Mouse (Mus musculus) C2C12 (cell line): ENCODE measurements around the gene Cel.

Experiments
- CEBPB ChIP-seq: IDR thresholded peaks from one replicate; pipeline ENCODE4 v1.6.1; 2011; ENCODE audit warnings: low read depth, mild to moderate bottlenecking, control low read depth, moderate library complexity
- CTCF ChIP-seq: IDR thresholded peaks from one replicate; pipeline ENCODE4 v1.5.1; 2011; ENCODE audit not compliant: control insufficient read depth, insufficient read depth, insufficient read length
- FOSL1 ChIP-seq: IDR thresholded peaks from one replicate; pipeline ENCODE4 v1.8.0; 2011; ENCODE audit warnings: mild to moderate bottlenecking, low read length; ENCODE audit not compliant: poor library complexity, insufficient read depth, severe bottlenecking
- MYOD1 ChIP-seq: IDR thresholded peaks from one replicate; pipeline ENCODE4 v1.6.1; 2011; ENCODE audit warnings: low read depth; ENCODE audit not compliant: control insufficient read depth, insufficient read length
- MYOG ChIP-seq: IDR thresholded peaks from one replicate; pipeline ENCODE4 v1.6.1; 2011; ENCODE audit not compliant: control insufficient read depth, insufficient read length; ENCODE audit errors: extremely low read depth
- USF1 ChIP-seq: IDR thresholded peaks from one replicate; pipeline ENCODE4 v1.6.1; 2011; ENCODE audit warnings: low read depth, mild to moderate bottlenecking, control low read depth, moderate library complexity

DNA sequence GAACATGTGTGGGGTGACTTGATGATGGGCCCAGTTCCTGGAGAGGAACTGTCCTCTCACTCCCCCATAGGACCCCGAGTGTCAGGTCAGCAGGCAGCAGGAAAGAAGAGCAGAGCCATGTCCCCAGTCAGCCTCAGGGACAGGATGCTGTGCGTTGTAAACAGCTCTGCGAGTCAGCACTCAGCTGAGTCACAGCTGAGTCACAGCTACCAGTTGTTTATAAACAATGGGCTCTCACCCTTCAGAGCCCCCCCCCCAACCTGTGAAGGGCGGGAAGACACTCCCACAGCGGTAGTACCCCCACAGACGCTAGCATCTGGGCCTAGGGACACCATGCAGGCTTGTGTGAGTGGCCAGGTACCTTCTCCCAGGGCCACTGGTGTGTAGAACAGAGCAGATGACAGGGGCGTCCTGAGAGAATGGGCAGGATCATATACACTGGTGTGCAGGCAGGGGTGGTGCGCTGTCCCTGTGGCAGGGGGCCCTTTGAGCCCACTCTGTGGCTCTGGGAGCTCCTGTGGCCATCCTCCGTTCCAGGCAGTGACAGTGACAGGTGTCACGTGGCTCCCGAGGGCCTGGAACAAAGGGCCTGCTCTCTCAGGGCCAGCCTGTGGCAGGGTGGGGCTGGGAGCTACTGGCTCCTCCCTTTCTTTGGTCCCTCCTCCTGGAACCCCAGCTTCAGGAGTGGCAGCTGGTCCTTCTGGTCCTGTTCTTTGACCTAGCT is 37.8 kb downstream of the Cel start:
- TF ChIP-seq CTCF (no peak), USF1 (peak; percentile 91), MYOD1 (peak; percentile 51), CEBPB (no peak), FOSL1 (peak; percentile 93), MYOG (no peak)
